In genomic region chr11:67596233-67596632, GRCm38 (mm10) we compare ENCODE assay signal across 9 mouse cellular contexts.
DNase-seq lines count a peak whose midpoint lies in the region; ATAC-seq and TF ChIP-seq lines count a peak whose summit lies in the region.
"Had no signal": no experiment of that assay in that cellular context is flagged by ENCODE, and none has a peak within 500 bp of the region (broad histone marks: within the 10 kb centered on the region; RNA-seq: fewer than 3 reads in every experiment).

No protein-coding gene starts in this region.

- intact Hi-C loops in heart, postnatal 14 days (cut with DNase I): no loop called here

- H3K9me3 ChIP-seq in hindbrain, embryonic 16.5 days (ENCODE audit: control insufficient read depth, low read length): peaks cover 2% of the 10 kb centered on the region; the same call in 1 of the 2 replicates
- H3K9me3 ChIP-seq: lung, embryonic 15.5 days had no signal

- H3K4me3 ChIP-seq in cortical plate, adult 2 months (ENCODE audit: insufficient read depth, low read length): peak overlapping the region; percentile 83
- H3K4me3 ChIP-seq in hindbrain, embryonic 16.5 days (ENCODE audit: low read length): no peak overlapping the region
- H3K4me3 ChIP-seq: lung, embryonic 15.5 days had no signal

- H3K9ac ChIP-seq in hindbrain, embryonic 16.5 days (ENCODE audit: low read depth, low read length): no peak overlapping the region
- H3K9ac ChIP-seq: lung, embryonic 15.5 days had no signal

- peak overlapping the region; percentile 2; the same call in 1 of the 2 replicates for H3K4me2 ChIP-seq in hindbrain, embryonic 16.5 days (ENCODE audit: low read length)
- H3K4me2 ChIP-seq: lung, embryonic 15.5 days had no signal

- peak overlapping the region; percentile 90 for H3K27ac ChIP-seq in cortical plate, adult 2 months (ENCODE audit: insufficient read depth, low read length)
- H3K27ac ChIP-seq in hindbrain, embryonic 16.5 days (ENCODE audit: low read depth, low read length): no peak overlapping the region
- H3K27ac ChIP-seq: lung, embryonic 15.5 days had no signal

- no peak for TF ChIP-seq CTCF in brain, embryonic 14.5 days (IDR thresholded peaks at IDR 0.05; ENCODE audit: borderline replicate concordance, extremely low read depth, insufficient read depth, insufficient read length)
- TF ChIP-seq CTCF in cortical plate, adult 2 months (IDR thresholded peaks at IDR 0.05; ENCODE audit: extremely low read depth, insufficient read depth, low read length): no peak

- H3K27me3 ChIP-seq in hindbrain, embryonic 16.5 days (replicated peaks; ENCODE audit: control insufficient read depth, insufficient read depth, low read length): no peaks in the 10 kb centered on the region
- H3K27me3 ChIP-seq: lung, embryonic 15.5 days had no signal

- peak; percentile 97 for DNase-seq in brain, embryonic 14.5 days (ENCODE audit: low read depth)
- peak; percentile 17 for DNase-seq in mesoderm, embryonic 11.5 days (ENCODE audit: low read depth, low spot score)
- DNase-seq in heart, postnatal 14 days: no peak
- no peak for DNase-seq in urinary bladder, postnatal 10 days (ENCODE audit: low spot score)
- DNase-seq in ovary, postnatal 10 days (ENCODE audit: low spot score): no peak
- no peak for DNase-seq in urinary bladder, adult 18-20 months (ENCODE audit: low spot score in 2 of 2)

- 29% methylated on average over 6 of the region's 6 CpGs for WGBS in hindbrain, embryonic 16.5 days

- H3K36me3 ChIP-seq in hindbrain, embryonic 16.5 days (ENCODE audit: control insufficient read depth, insufficient read depth, low read length): no peaks in the 10 kb centered on the region
- H3K36me3 ChIP-seq: lung, embryonic 15.5 days had no signal

- TF ChIP-seq POLR2A in brain, embryonic 14.5 days (IDR thresholded peaks at IDR 0.05; ENCODE audit: borderline replicate concordance, extremely low read depth, insufficient read depth, insufficient read length, poor library complexity, severe bottlenecking): no peak
- peak; percentile 82 for TF ChIP-seq POLR2A in cortical plate, adult 2 months (IDR thresholded peaks at IDR 0.05; ENCODE audit: extremely low read depth, insufficient read depth, low read length)

- peak; percentile 85 for ATAC-seq in hindbrain, embryonic 16.5 days

- H3K4me1 ChIP-seq in cortical plate, adult 2 months (ENCODE audit: control insufficient read depth, insufficient read depth, low read length): peaks cover 12% of the 10 kb centered on the region; the same call in 1 of the 2 replicates
- peaks cover 11% of the 10 kb centered on the region for H3K4me1 ChIP-seq in hindbrain, embryonic 16.5 days (ENCODE audit: control insufficient read depth, insufficient read depth, low read depth, low read length)
- H3K4me1 ChIP-seq: lung, embryonic 15.5 days had no signal

Comparison
In these comparisons a context has a peak if more than half of its experiments do, and no peak if none do; other contexts are left out.
1. DNase-seq: peak in brain, embryonic 14.5 days (single experiment) and mesoderm, embryonic 11.5 days (single experiment); none in heart, postnatal 14 days (0 of 2), urinary bladder, postnatal 10 days (single experiment), ovary, postnatal 10 days (single experiment) and urinary bladder, adult 18-20 months (0 of 2).